Mouse (Mus musculus) kidney, adult 2 months (tissue): Measurements from ENCODE around the gene Tcf20. TPM values are rescaled to one million over a fixed set of nuclear protein-coding genes. Genes with fewer than 3 reads are reported as not detected.

ENCODE experiments used
- DNase-seq: peaks from one replicate; pipeline ENCODE4 v3.0.0; 2021
- H3K27ac ChIP-seq: fragments of 200-500 bp; 2 replicates; pipeline ENCODE4 v1.5.1; 2012; ENCODE audit warnings: low read depth, low read length, control low read depth, inconsistent platforms; ENCODE audit not compliant: insufficient read depth
- H3K27me3 ChIP-seq: fragments of 200-500 bp; replicated peaks from 2 replicates; pipeline ENCODE4 v1.6.1; 2012; ENCODE audit warnings: mild to moderate bottlenecking, moderate library complexity, low read length, inconsistent platforms; ENCODE audit not compliant: control insufficient read depth, insufficient read depth
- H3K36me3 ChIP-seq: fragments of 200-500 bp; 2 replicates; pipeline ENCODE4 v1.6.1; 2012; ENCODE audit warnings: mild to moderate bottlenecking, moderate library complexity, low read length, inconsistent platforms; ENCODE audit not compliant: control insufficient read depth, insufficient read depth
- H3K4me1 ChIP-seq: fragments of 200-500 bp; 2 replicates; pipeline ENCODE4 v1.6.1; 2011; ENCODE audit warnings: low read length; ENCODE audit not compliant: control insufficient read depth, insufficient read depth
- H3K4me3 ChIP-seq: fragments of 200-500 bp; 2 replicates; pipeline ENCODE4 v1.5.1; 2011; ENCODE audit warnings: mild to moderate bottlenecking, low read depth, low read length, control low read depth; ENCODE audit not compliant: insufficient read depth
- CTCF ChIP-seq: fragments of 200-500 bp; conservative IDR thresholded peaks from 2 replicates; pipeline ENCODE4 v1.5.1; 2011; ENCODE audit warnings: low read depth, mild to moderate bottlenecking, control low read depth, low read length, moderate library complexity, mixed read lengths; ENCODE audit not compliant: insufficient read depth, insufficient read length
- POLR2A ChIP-seq: fragments of 200-500 bp; IDR thresholded peaks from one replicate; pipeline ENCODE4 v1.6.1; 2011; ENCODE audit warnings: low read depth, low read length, control low read depth
- WGBS: fragments of 180-500 bp; shearing (Covaris S2); methylation state at CpG from one replicate; pipeline ENCODE4 v1.1.7; 2018; 5-methylcytosine and 5-hydroxymethylcytosine counted together
- polyA plus RNA-seq: library from polyadenylated mRNA; depleted of rRNA; stranded (reverse); fragments of >200 nt; gene quantifications from 2 replicates; pipeline ENCODE4 v1.2.3, GENCODE M21; 2012

Gene Tcf20
- polyA plus RNA-seq, 1 experiment, result 18.1 TPM

DNA sequence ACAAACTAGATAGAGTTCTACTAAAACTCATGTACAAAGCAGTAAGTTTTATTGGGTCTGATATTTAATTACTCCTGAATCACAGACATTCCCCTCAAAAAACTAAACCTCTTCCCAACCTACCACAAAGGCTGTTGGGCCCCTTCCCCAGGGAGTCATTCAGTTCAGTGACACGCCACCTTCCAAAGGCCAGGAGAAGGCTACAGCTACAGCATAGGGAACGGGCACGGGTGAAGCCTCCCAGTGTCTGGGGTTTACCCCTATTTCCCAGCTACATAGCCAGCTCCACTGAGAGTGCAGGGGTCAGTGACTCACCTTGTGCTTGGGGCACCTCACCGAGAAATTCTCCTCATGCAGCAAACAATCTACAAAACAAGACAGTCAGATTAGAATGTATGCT lies 172.4 kb downstream of the Tcf20 start:
- no peak for TF ChIP-seq POLR2A
- TF ChIP-seq CTCF, result no peak
- no peak overlapping the region for H3K27ac ChIP-seq
- WGBS, result 81% methylated on average over 4 of the region's 4 CpGs
- no peak overlapping the region for H3K4me3 ChIP-seq
- no peaks in the 10 kb centered on the region for H3K4me1 ChIP-seq
- DNase-seq, result no peak
- H3K36me3 ChIP-seq, result no peaks in the 10 kb centered on the region; the same call in 1 of the 2 replicates
- no peaks in the 10 kb centered on the region for H3K27me3 ChIP-seq

- peak; percentile 95 for TF ChIP-seq CTCF
- no peak for TF ChIP-seq POLR2A
- H3K27ac ChIP-seq, result no peak overlapping the region
- DNase-seq, result peak; percentile 75
- no peaks in the 10 kb centered on the region for H3K4me1 ChIP-seq
- H3K27me3 ChIP-seq, result no peaks in the 10 kb centered on the region
- 56% methylated on average over 4 of the region's 4 CpGs for WGBS
- H3K4me3 ChIP-seq, result no peak overlapping the region
- H3K36me3 ChIP-seq, result no peaks in the 10 kb centered on the region; the same call in 1 of the 2 replicates
Measured at GRCm38 (mm10) chr15:82814806-82815205, 172.9 kb downstream of the Tcf20 start.

DNA sequence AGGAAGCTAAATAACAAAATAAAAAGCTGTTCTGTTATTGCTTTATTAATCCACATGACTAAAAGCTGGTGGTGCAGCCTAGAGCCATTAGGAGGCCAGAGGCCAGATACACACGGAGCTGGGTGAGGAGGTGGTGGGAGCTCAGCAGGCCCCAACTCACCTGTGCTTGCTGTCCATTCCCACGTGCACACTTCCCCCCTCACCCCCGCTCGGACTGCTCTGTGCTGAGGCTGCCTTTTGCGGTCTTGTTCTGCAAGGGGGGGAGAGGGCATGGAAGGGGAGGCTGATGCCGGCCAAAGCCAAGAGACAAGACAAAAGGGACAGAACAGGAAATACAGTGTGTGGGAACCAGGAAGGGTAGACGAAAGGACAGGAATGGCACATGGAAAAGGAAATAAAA lies 173.4 kb downstream of the Tcf20 start:
- H3K4me3 ChIP-seq, result no peak overlapping the region
- 79% methylated on average over 7 of the region's 7 CpGs for WGBS
- no peaks in the 10 kb centered on the region; the same call in 1 of the 2 replicates for H3K36me3 ChIP-seq
- no peak for DNase-seq
- no peaks in the 10 kb centered on the region for H3K27me3 ChIP-seq
- TF ChIP-seq POLR2A (no peak), CTCF (no peak)
- no peaks in the 10 kb centered on the region for H3K4me1 ChIP-seq
- H3K27ac ChIP-seq, result no peak overlapping the region

DNA sequence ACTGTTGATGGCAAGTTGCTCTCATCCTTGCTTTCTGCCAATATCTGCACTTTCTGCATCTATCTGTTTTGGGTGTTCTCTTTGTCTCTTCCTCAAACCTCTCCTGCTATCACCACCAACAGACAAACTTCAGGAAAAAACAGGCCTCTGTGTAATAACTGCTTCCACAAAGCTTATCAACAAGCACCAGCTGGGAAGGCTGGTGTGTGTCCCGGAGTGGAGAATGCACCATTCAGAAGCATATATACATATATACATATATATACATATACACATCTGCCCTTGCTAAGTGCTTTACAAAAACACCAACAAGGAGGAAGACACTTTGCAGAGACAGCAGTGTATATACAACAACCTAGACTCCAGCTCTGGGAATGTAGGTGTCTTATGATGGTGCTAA lies 177.1 kb downstream of the Tcf20 start:
- H3K27me3 ChIP-seq, result no peaks in the 10 kb centered on the region
- DNase-seq, result no peak
- no peak overlapping the region for H3K4me3 ChIP-seq
- 97% methylated on average over 1 of the region's 1 CpGs for WGBS
- no peaks in the 10 kb centered on the region for H3K4me1 ChIP-seq
- no peak for TF ChIP-seq CTCF
- no peak for TF ChIP-seq POLR2A
- H3K36me3 ChIP-seq, result no peaks in the 10 kb centered on the region; the same call in 1 of the 2 replicates
- no peak overlapping the region for H3K27ac ChIP-seq

- TF ChIP-seq CTCF, result no peak
- no peak for TF ChIP-seq POLR2A
- DNase-seq, result peak; percentile 42
- H3K4me1 ChIP-seq, result no peaks in the 10 kb centered on the region
- H3K4me3 ChIP-seq, result no peak overlapping the region
- no peaks in the 10 kb centered on the region for H3K27me3 ChIP-seq
- peak overlapping the region; percentile 48; the same call in 1 of the 2 replicates for H3K27ac ChIP-seq
- H3K36me3 ChIP-seq, result no peaks in the 10 kb centered on the region; the same call in 1 of the 2 replicates
- WGBS, result 80% methylated on average over 6 of the region's 6 CpGs
Measured at GRCm38 (mm10) chr15:82809511-82809910, 178.2 kb downstream of the Tcf20 start.

- no peak overlapping the region for H3K4me3 ChIP-seq
- DNase-seq, result no peak
- no peaks in the 10 kb centered on the region for H3K27me3 ChIP-seq
- 70% methylated on average over 5 of the region's 5 CpGs for WGBS
- H3K4me1 ChIP-seq, result peaks cover 7% of the 10 kb centered on the region; the same call in 1 of the 2 replicates
- no peaks in the 10 kb centered on the region for H3K36me3 ChIP-seq
- no peak overlapping the region for H3K27ac ChIP-seq
- TF ChIP-seq POLR2A (no peak), CTCF (no peak)
Measured at GRCm38 (mm10) chr15:82806969-82807763, 180.5 kb downstream of the Tcf20 start.

DNA sequence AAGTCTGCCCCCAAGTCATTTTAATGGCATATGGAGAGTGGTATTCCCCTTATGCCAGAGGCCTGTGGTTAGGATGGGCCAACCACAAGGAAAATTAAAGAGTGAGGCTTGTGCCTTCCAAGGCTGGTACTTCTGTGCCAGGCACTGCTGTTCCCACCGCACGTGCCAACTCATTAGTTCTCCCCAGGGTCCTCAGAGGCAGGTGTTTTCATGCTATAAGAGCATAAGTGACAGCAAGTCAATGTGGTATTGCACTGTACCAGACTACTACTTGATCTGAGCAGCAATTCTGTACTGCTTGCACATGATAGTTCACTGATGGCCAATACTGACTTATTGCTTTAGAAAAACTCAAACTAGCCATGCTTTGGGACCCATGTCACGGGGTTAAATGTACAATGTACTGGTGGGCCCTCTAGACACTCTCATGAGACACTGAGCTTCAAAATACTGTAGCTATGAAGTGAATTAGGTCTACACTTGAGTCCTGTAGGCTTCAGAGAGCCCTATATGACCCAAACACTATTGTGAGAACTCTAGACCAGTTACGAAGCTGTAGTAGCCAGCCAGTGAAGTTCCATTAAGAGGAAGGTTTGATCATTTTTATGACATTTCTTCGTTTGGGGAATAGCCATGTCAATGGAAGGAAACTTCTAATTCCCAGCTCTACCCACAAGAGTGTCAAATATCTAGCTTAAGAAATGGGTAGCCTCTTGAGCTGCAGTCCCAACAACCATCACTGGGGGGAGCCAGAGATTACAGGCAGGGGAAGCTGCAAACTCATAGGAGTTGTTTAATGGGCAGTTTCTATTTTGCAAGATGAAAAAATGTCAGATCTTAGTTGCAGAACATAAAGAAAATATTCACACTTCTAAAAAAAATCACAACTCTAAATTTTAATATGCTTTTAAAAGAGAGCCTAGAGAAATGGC lies 182.7 kb downstream of the Tcf20 start:
- peak; percentile 80 for DNase-seq
- Histone ChIP-seq H3K36me3 (no peaks in the 10 kb centered on the region), H3K27ac (no peak overlapping the region), H3K27me3 (no peaks in the 10 kb centered on the region), H3K4me1 (peaks cover 7% of the 10 kb centered on the region; the same call in 1 of the 2 replicates), H3K4me3 (no peak overlapping the region)
- no peak for TF ChIP-seq POLR2A
- peak; percentile 85 for TF ChIP-seq CTCF
- WGBS, result 79% methylated on average over 5 of the region's 5 CpGs
